Mouse (Mus musculus) stomach, postnatal 0 days (tissue): ENCODE measurements around the gene Mrtfa.

Source experiments
- CTCF ChIP-seq: IDR thresholded peaks from 2 replicates; pipeline ENCODE4 v1.5.1; 2016; ENCODE audit warnings: antibody characterized with exemption, low read depth, mild to moderate bottlenecking, moderate library complexity
- EP300 ChIP-seq: optimal IDR thresholded peaks from 2 replicates; pipeline ENCODE3; 2016; ENCODE audit warnings: antibody characterized with exemption

GRCm38 (mm10) chr15:81096329-81097055 lies 94.1 kb downstream of the Mrtfa start:
- no peak for TF ChIP-seq CTCF
- TF ChIP-seq EP300 = no peak
